Mouse (Mus musculus) neutrophil, adult 59 days (primary cell): ENCODE measurements around the gene Zswim4. TPM values are rescaled to one million over a fixed set of nuclear protein-coding genes. Genes with fewer than 3 reads are reported as not detected.

ENCODE experiments used
- total RNA-seq, 2 experiments: library from RNA; stranded (reverse); gene quantifications; 1 replicate in 1 of 2; 2 replicates in 1 of 2; pipeline ENCODE4 v1.2.4; 2023

Zswim4 gene
- total RNA-seq, result 10 to 100 TPM; 43.5 to 44.8 TPM

DNA sequence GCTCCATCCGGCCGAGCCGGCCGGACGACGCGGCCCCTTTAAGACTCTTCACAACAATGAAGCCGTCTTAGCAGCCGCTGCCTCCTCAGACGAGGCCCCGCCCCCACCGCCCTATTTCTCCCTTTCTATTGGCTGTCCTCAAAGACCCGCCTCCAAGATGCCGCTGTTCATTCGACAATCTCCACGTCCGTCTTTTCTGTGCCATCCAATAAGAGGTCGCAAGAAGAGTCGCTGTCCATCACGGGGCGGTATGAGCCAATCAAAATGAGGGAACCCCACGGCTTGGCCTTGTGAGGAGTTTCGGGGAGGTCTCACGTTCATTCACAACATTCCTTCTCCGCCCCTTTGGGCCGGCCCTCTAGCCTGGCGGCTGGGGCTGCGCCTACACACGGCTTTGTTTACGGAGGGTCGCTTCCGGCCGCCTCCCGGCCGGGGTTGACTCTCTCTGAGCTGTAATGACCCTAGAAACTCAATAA is at the start of gene Zswim4:
TSS of gene Zswim4 (minus strand) at position 58 of the 476 bp plus-strand sequence.

GRCm38 (mm10) chr8:84269950-84270773 is 33.3 kb upstream of the Zswim4 start, which contains the start of gene Ccdc130:
Ccdc130 (minus strand) TSS chr8:84270380.

GRCm38 (mm10) chr8:84256822-84257610 is 20.2 kb upstream of the Zswim4 start, which contains the start of gene Mri1:
Mri1 (minus strand) TSS chr8:84257326.

GRCm38 (mm10) chr8:84249257-84250170 is 12.7 kb upstream of the Zswim4 start, which contains the start of gene D8Ertd738e:
D8Ertd738e (minus strand) TSS chr8:84249719.

GRCm38 (mm10) chr8:84185117-84185516 is 51.7 kb downstream of the Zswim4 start, which contains the start of gene Nanos3:
Nanos3 (minus strand) TSS chr8:84185217.

Other genes with a start within 250 kb of the Zswim4 start
- 10 to 100 TPM; 35.0 to 52.0 TPM for gene Samd1, start 239.4 kb downstream of the Zswim4 start, total RNA-seq
- not detected for gene 1700067K01Rik, start 235.6 kb downstream of the Zswim4 start, total RNA-seq
- not detected for gene 2210011C24Rik, start 224.9 kb downstream of the Zswim4 start, total RNA-seq
- gene Palm3, start 215.6 kb downstream of the Zswim4 start, total RNA-seq, result not detected
- 1 to 10 TPM in 1 of 2 experiments, under 1 TPM in 1; 0.89 to 2.0 TPM for gene Il27ra, start 194.5 kb downstream of the Zswim4 start, total RNA-seq
- not detected for gene Rln3, start 192.1 kb downstream of the Zswim4 start, total RNA-seq
- 1 to 10 TPM; 1.5 to 1.9 TPM for gene Gm10643, start 171.9 kb downstream of the Zswim4 start, total RNA-seq
- 10 to 100 TPM; 35.4 to 36.8 TPM for gene Rfx1, start 170.2 kb downstream of the Zswim4 start, total RNA-seq
- 10 to 100 TPM; 23.7 to 28.3 TPM for gene Dcaf15, start 132.3 kb downstream of the Zswim4 start, total RNA-seq
- gene Podnl1, start 111.1 kb downstream of the Zswim4 start, total RNA-seq, result under 1 TPM in 1 of 2 experiments, not detected in 1; 0.31 TPM
- gene Cc2d1a, start 89.1 kb downstream of the Zswim4 start, total RNA-seq, result 10 to 100 TPM; 15.7 to 19.0 TPM
- under 1 TPM; 0.16 to 0.35 TPM for gene 4930432K21Rik, start 89.0 kb downstream of the Zswim4 start, total RNA-seq
- gene Nanos3, start 51.8 kb downstream of the Zswim4 start, total RNA-seq, result not detected
- gene D8Ertd738e, start 12.7 kb upstream of the Zswim4 start, total RNA-seq, result 100 to 1,000 TPM; 181 to 189 TPM
- gene Mri1, start 20.3 kb upstream of the Zswim4 start, total RNA-seq, result 10 to 100 TPM; 12.6 to 13.3 TPM
- 10 to 100 TPM; 16.9 to 26.6 TPM for gene Ccdc130, start 33.3 kb upstream of the Zswim4 start, total RNA-seq
- gene Cacna1a, start 151.4 kb upstream of the Zswim4 start, total RNA-seq, result 1 to 10 TPM in 1 of 2 experiments, under 1 TPM in 1; 0.42 to 2.5 TPM